Mouse (Mus musculus): ENCODE measurements around the gene Tenm4. TPM values are rescaled to one million over a fixed set of nuclear protein-coding genes. Genes with fewer than 3 reads are reported as not detected.

Tenm4 gene
- total RNA-seq (2021) = 100 to 1,000 TPM; 125 to 132 TPM
- long read RNA-seq, experiment 1, partial matches to known transcripts = 11 of 15 reads
- long read RNA-seq, experiment 1, other reads (novel, unspliced or antisense) = 3 of 15 reads
- long read RNA-seq, experiment 2, partial matches to known transcripts = 7 of 23 reads
- long read RNA-seq, experiment 2, other reads (novel, unspliced or antisense) = 14 of 23 reads

DNA sequence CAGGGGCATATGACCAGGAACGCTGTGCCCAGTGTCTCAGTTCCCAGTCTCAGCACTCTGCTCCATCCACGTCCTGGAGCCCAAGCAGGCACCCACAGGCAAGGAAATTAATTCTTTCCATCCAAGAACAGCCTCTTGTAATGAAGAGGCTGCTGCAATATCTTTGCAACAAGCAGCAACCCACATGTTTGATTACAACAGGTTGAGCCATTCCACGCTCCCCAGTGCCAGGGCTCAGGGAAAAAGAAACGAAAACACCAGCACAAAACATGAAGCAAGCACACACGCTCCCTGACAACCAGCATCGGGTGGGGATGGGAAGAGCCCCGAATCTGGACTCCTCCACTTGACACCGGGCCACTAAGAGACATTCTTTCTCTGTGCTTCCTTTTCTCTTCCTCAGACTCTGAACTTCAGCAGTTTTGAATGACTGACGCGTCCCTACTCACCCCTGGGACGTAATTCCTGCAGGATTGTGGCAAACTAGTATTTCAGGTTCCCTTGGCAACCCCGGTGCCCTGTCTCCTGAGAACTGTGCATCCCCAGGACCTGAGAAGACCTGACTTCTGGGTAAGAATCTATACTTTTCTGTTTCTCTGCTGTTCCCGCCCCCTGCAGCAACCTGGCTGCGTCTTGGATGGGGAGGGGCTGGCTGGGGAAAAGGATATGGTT lies at the start of gene Tenm4:
Tenm4 (plus strand) TSS at position 323 of the 672 bp plus-strand sequence.
- no peak for DNase-seq (ENCODE audit: low spot score in 2 of 2)

DNA sequence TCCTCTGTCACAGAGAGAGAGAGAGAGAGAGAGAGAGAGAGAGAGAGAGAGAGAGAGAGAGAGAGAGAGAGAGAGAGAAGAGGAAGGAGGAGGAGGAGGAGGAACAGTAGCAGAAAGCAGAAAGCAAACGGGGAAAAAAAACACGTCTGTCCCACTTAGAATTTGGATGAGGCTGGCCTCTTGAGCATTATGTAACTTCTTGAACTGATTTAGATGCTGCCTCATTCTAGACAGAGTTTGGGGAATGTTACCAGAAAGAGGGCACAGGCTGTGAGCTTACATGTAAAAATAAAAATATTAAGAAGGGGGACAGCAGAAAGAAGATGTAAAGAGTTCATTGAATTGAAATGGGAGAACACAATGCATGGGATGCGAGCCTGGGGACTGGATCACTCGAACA lies 40.3 kb upstream of the Tenm4 start:
- no peak for DNase-seq (ENCODE audit: low spot score in 2 of 2)

- no peak for DNase-seq (ENCODE audit: low spot score in 2 of 2)
These were observed 39.9 kb upstream of the Tenm4 start for GRCm38 (mm10) chr7:96131175-96131574.

DNA sequence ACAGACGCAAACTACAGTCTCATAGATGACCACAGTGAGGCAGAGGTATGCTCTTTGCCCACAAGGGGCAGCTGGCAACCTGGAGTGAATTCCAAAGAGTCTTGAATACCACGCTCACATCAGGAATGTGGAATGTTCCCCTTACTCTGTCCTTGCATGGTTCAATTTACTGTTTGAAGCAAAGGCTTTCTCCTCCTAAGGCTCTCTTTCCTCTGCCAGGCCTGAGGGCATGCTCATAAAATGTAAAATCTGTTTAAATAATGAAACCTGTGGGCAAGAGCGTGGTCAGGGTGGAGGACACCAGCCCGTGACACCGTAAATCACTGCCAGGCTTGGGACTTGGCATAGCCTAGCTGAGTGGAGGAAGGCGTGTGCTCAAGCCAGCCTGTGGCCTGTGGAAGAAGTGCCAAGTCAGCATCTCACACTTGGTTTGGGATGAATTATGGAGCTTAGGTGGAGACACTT lies 34.5 kb upstream of the Tenm4 start:
- no peak for DNase-seq (ENCODE audit: low spot score in 2 of 2)

- DNase-seq (ENCODE audit: low spot score in 2 of 2) = no peak
These were observed 29.2 kb upstream of the Tenm4 start for GRCm38 (mm10) chr7:96141876-96142275.

DNA sequence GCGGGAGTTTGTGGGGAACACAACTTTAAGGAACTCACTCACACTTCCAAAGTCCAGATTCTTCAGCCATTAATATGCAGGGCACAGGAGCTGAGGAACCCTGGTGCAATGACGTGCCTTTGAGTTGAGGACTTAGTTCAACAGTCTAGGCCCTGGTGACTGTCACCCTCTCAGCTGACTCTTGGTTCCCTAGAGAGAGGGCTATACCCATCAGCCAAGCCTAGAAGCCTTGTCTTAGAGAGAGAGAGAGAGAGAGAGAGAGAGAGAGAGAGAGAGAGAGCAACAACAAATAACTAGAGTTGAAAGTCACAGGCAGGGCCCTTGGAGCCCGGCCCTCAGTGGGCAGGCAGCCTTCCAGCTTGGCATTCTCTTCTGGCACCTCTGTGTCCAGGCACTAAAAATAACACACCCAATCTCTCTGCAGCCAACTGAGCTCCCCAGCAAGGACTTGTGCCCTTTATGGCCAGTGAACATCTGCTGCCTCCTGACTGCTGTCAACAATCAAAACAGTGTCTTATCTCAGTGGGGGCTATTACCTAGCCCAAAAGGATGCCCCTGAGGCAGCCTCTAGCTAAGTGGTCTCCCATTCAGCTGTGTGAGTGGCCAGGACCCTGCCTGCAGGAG lies 28.0 kb upstream of the Tenm4 start:
- peak; percentile 55 to 74 for DNase-seq (ENCODE audit: low spot score in 2 of 2)

- no peak for DNase-seq (ENCODE audit: low spot score in 2 of 2)
These were observed 23.6 kb upstream of the Tenm4 start for GRCm38 (mm10) chr7:96147436-96147835.

DNA sequence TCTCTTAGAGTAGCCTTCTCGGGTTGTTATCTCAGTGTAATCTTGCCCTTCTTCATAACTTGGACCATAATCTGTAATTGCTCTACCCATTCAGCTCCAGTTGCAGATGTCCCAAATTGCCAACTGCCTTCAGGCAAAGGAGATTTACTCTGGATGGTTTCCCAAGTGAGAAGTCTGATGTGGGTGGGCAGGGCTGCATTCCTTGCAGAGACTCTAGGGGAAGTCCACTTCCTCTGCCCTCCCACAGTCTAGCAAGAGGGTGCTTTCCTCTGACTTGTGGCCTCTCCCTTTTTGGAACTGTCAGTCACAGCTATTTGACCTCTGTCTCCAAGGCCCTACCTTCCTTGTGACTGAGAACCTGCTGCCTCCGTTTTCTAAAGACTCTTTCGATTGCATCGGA lies 22.9 kb upstream of the Tenm4 start:
- DNase-seq (ENCODE audit: low spot score in 2 of 2) = no peak

- peak in 1 of 2 experiments; percentile 45 for DNase-seq (ENCODE audit: low spot score in 2 of 2)
These were observed 19.8 kb upstream of the Tenm4 start for GRCm38 (mm10) chr7:96151277-96151676.

DNA sequence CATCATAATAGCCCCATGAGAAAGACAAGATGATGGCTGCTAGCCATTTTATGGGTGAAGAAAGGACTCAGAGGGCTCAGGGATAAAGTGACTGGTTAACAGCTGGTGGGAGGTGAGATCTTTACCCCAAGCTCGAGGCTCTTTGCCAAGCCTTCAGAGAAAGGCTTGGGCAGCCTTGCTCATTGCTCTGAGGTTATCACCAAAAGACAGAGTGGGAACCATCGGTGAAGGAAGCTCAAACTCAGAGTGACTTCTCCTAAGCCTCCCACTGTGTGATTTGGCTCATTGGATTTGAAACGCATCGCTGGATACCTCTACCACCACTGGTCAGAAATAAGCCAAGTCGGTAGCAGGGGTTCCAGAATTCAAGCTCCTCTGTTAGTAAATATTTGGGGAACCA lies 19.1 kb upstream of the Tenm4 start:
- DNase-seq (ENCODE audit: low spot score in 2 of 2) = no peak

- no peak for DNase-seq (ENCODE audit: low spot score in 2 of 2)
These were observed 18.6 kb upstream of the Tenm4 start for GRCm38 (mm10) chr7:96152431-96152830.

GRCm38 (mm10) chr7:96152924-96153359 lies 18.1 kb upstream of the Tenm4 start:
- DNase-seq (ENCODE audit: low spot score in 2 of 2) = no peak

- DNase-seq (ENCODE audit: low spot score in 2 of 2) = no peak
These were observed 17.0 kb upstream of the Tenm4 start for GRCm38 (mm10) chr7:96154025-96154424.

GRCm38 (mm10) chr7:96156481-96157255 lies 14.4 kb upstream of the Tenm4 start:
- no peak for DNase-seq (ENCODE audit: low spot score in 2 of 2)

DNA sequence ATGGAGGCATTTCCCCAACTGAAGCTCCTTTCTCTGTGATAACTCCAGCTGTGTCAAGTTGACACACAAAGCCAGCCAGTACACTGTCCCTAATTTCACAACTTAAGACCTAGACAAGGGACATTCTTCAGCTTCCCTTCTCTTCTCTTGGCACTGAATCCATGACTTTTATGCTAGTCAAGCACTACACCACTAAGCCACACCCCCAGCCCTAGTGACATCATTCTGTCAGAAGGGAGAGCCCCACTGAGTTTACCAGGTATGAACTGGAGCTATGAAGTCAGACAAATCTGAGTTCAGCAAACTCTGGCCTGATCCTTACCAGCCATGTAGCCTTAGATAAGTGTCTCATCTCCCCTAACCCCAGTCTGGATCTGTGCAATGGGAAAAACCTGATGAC lies 6.9 kb upstream of the Tenm4 start:
- no peak for DNase-seq (ENCODE audit: low spot score in 2 of 2)

- peak in 1 of 2 experiments; percentile 26 for DNase-seq (ENCODE audit: low spot score in 2 of 2)
These were observed 2.1 kb upstream of the Tenm4 start for GRCm38 (mm10) chr7:96168921-96169320.

GRCm38 (mm10) chr7:96171596-96172563 lies 834 bp downstream of the Tenm4 start:
- DNase-seq (ENCODE audit: low spot score in 2 of 2) = no peak

DNA sequence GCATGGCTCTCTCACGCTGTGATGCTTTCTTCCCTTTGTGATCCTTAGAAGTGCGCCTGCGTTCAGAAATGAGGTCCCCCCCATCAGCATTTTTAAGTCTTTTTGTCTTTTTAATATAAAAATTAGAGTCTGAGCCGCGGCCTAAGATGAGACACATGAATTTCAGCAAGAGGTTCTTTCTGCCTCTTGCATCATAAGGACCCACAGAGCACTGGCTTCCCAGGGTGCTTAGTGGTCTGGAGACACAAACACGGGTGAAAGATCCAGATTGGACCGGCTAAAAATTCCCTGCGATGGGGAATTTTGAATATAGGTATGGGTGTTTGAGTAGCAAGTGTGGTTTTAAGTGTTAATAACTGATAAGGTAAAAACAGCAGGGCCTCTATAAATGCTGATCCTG lies 5.7 kb downstream of the Tenm4 start:
- DNase-seq (ENCODE audit: low spot score in 2 of 2) = no peak

DNA sequence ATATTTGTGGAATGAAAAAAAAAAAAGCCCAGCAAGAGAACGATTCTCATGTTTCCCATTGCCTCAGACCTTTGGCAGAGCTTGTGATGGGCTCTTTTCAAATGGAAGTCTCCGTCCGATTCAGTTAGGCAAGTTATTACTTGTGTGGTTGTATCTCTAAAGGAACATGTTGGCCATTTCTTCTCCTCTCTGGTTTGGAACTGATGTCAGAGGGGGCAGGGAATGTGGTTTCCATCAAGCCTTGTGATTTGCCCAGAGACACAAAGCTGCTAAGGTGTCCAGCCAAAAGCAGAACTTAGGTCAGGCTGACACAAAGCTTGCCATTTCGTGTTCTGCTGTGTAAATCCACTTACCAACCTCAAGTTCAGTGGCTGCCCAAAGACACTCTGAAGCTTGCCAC lies 10.7 kb downstream of the Tenm4 start:
- no peak for DNase-seq (ENCODE audit: low spot score in 2 of 2)

DNA sequence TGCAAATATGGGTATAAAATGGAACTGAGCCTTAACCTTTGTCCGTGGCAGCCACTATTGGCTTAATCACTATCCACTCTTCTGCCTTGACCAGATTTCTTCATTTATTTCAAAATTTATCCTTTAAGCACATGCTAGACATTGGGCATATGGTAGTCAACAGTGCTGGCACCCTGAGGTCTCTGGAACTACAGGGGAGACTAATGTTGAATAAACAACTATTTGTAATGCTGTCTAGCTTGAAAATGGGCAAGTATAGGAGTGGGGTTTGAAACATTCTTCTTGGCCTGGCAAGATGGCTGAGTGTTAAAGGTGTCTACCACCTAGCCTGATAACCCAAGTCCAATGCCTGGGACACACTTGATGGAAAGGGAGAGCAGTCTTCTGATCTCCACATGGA lies 12.1 kb downstream of the Tenm4 start:
- DNase-seq (ENCODE audit: low spot score in 2 of 2) = no peak

GRCm38 (mm10) chr7:96185411-96185810 lies 14.4 kb downstream of the Tenm4 start:
- DNase-seq (ENCODE audit: low spot score in 2 of 2) = no peak
